Mouse (Mus musculus) c-Kit-positive CD71-negative TER-119-negative erythroid progenitor cells, embryonic 14.5 days (primary cell): Measurements from ENCODE around the gene Ttc29.

Experiments used
- DNase-seq: peaks from one replicate; pipeline ENCODE4 v3.0.0-alpha.2; 2013; ENCODE audit warnings: low read depth

The Ttc29 gene

GRCm38 (mm10) chr8:78278598-78278997 is 65.5 kb downstream of the Ttc29 start:
- DNase-seq = no peak

- no peak for DNase-seq
Measured at GRCm38 (mm10) chr8:78284805-78285204, 71.7 kb downstream of the Ttc29 start.

DNA sequence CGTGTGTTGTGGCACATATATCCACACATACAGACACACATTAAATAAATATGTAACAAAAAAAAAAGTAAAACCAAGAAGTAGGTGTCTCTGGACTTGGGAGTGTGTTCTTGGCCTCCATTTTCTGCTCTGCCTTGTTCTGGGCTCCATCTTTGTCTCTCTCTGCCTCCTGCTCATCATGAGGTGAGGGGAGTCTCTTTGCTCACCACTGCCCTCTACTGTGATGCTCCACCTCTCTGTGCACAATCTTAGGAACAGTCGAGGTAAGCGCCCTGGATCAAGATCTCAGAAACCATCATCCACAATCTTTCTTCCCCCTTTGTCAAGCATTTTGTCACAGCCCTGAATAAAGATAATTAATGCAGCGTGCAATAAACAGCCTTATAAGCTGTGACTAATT is 72.3 kb downstream of the Ttc29 start:
- no peak for DNase-seq

DNA sequence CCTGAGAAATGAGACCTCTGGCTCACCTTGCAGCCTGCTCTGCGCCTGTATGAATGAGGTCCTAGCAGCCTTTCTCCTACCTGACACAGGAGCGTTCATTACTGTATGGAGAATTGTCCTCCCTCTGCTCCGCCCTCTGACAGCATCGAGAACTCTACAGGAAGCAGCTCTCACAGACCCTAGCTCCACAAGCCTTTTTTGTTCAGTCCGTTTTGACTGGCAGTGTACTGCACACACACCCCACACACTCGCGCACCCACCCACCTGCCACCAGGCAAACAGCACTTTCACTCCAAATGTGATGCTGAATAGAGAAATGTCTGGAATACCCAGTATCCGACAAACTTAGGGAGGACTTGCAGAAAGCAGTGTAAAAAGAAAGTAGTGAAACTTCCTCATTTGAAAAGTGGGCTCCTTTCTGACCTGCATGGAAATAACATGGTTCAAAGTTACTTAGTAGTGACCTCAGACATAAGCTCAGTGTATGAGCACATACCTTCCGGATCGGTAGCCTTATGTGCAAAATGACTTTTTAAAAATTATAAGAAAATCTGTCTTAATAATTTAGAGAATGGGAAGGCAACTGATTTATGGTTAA is 76.4 kb downstream of the Ttc29 start:
- no peak for DNase-seq

- DNase-seq = no peak
Measured at GRCm38 (mm10) chr8:78290274-78290673, 77.2 kb downstream of the Ttc29 start.

- DNase-seq = no peak
Measured at GRCm38 (mm10) chr8:78295494-78295893, 82.4 kb downstream of the Ttc29 start.

- DNase-seq = no peak
Measured at GRCm38 (mm10) chr8:78303579-78303978, 90.5 kb downstream of the Ttc29 start.

DNA sequence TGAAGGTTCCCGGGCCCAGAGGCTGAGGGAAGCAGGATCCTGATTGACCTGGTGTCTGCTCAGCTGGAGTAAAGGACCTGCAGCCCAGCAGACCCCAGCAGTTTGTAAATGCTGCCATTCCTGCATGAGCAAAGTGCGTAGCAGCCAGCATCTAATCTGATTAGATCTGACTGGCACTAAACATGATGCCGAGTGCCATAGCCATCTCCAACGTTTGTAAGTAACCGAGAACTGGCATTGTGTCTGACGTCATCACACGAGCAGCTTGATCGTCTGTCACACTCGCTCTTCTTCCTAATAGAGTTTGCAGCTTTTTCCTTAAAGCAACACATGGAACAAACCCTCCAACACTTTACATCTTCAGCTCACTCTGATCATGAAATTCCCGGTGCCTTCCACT is 93.5 kb downstream of the Ttc29 start:
- DNase-seq = no peak

GRCm38 (mm10) chr8:78307131-78307530 is 94.0 kb downstream of the Ttc29 start:
- no peak for DNase-seq

DNA sequence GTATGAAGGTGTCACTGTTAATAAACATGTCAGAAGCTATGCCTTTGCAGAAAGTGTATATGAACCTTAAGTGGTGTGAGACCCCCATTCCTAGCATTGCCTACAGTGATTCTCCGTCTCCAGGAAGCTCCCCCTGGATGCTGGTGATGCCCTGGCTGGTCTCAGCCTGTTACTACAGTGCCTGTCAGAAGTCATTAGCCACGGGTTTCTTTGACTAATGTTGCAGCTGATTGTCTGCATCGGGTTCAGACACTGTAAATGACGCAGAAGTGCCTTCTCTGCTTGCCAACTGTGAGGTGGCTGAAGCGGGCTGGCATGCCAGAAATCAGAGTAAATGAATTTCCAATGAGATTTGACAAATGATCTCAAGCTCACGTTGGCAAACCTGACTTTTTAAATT is 96.4 kb downstream of the Ttc29 start:
- no peak for DNase-seq

- DNase-seq = no peak
Measured at GRCm38 (mm10) chr8:78315576-78315975, 102.5 kb downstream of the Ttc29 start.

DNA sequence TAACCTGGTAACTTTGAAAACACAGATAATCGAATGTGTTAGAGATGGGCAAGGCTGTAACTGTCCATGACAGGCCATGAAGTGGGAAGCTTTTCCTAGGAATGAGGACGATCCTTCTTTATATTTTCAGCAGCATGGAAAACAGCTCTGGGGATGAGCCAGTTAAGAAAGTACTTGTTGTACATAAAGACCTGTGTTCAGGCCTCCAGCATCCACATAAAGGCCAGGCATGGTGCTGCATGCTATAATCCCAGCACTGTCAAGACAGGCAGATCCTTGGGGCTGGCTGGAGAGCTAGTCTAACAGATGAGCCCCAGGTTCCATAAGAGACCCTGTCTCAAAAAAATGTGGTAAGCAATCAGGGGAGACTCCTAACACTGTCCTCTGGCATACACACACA is 104.6 kb downstream of the Ttc29 start:
- DNase-seq = no peak

- DNase-seq = no peak
Measured at GRCm38 (mm10) chr8:78323391-78323790, 110.3 kb downstream of the Ttc29 start.

- DNase-seq = no peak
Measured at GRCm38 (mm10) chr8:78340689-78341529, 127.8 kb downstream of the Ttc29 start.

GRCm38 (mm10) chr8:78342151-78342550 is 129.1 kb downstream of the Ttc29 start:
- DNase-seq = no peak

DNA sequence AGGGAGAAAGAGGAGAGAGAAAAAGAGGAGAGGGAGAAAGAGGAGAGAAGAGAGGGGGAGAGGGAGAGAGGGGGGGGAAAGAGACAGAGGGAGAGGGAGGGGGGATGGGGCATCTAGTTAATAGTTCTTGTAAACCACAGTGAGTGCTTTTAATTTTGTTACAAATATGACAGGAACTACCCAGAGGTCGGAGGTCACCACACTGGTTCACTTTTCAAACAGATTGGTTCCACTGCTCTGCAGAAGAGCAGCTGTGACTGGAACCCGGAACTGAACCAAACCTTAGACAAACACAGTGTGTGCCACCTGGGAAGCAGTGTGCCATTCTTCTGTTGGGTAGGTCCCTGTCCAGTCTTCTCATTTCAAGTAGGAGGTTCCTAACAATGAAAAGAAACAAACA is 130.9 kb downstream of the Ttc29 start:
- no peak for DNase-seq

DNA sequence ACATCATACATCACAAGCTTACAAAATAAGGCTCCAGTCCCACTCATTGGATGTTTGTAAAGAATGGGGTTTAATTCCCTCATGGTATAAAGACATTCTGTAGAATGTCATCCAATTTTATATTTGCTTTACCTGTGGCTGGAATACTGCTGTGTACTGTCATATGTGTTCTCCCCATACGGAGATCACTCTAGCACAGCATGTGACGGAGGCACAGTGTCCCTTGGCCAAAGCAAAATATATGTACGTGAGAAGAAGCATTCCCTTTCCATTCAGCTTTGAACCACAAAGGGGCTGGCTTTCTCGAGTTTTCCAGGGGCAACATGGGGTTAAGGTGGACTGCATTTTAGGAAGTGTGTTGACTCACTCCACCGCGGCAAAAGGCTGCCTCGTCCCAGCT is 132.6 kb downstream of the Ttc29 start:
- DNase-seq = no peak

- no peak for DNase-seq
Measured at GRCm38 (mm10) chr8:78346131-78346621, 133.1 kb downstream of the Ttc29 start.

- no peak for DNase-seq
Measured at GRCm38 (mm10) chr8:78353902-78354301, 140.8 kb downstream of the Ttc29 start.

DNA sequence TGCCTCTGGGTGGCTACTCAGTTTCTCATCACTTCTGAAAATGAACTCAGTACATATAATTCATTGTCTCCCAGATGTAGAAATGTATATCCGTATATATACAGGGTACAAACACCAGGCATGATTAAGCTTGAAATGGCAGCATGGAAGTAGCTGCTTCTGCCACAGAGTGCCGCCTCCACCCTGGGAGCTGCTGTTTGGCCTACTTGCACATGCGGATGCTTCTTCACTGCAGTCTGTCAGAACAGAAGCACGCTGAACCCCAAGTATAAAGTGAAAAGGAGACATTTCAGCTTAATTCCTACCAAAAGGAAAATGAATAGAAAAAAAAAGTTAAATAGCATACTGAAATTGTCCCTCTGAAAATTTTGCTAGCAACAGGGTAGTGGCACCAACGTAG is 141.7 kb downstream of the Ttc29 start:
- DNase-seq = no peak

DNA sequence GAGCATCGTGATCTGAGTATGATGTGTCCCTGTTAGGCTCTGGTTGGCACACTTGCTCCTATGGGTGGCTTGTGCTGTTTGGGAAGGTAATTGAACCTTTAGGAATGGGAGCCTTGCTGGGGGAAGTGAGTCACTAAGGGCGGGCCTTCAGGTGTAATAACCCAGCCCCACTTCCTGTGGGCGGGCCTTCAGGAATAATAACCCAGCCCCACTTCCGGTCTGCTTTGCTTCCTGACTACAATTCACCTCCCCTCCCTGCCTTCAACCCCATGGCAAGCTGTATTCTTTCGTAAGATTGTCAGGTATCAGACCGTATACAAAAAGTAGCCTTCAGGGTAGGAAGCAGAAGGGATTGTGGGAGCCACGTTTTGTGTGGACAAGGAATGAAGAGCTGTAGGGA is 177.7 kb downstream of the Ttc29 start:
- DNase-seq = no peak

DNA sequence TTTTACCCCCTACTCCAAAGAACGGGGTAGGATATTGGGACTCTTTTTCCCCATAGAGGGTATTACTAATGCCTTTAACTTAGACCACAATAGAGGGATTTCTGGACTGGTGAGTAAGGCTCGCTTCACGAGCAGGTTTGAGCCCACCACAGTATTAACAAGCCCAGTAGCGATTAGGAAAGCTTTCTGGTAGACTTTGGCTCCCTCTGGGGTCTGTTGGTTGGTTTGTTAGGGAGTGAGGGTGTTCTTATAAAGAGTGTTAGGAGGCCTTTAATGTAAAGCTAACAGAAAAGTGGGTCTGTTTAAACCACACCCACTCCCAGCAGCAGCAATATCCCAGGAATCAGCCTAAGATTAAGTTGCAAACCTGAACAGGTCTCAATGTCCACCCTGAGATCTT is 206.2 kb downstream of the Ttc29 start:
- no peak for DNase-seq

DNA sequence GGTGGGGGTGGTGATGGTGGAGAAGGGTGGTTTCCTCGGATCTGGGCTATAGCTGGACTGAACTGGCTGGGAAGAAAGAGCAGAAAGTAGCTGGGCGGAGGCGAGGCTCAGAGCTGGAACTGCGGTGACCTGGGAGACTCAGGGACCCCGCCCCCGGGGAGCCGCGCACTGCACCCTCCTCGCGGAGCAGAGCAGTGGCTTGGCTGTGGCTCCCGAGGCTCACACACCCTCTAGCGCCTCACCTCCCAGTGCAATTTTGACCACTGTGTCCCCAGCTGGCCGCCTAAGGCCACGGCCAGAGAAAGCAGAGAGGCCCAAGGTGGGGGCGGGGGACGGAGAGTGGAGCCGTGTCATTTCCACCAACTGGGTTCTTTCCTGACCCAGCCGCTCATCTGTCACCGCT is 207.0 kb downstream of the Ttc29 start:
- no peak for DNase-seq

GRCm38 (mm10) chr8:78423937-78424336 is 210.8 kb downstream of the Ttc29 start:
- DNase-seq = no peak
